ENCODE assay signal across 21 mouse cellular contexts in the genomic region with DNA sequence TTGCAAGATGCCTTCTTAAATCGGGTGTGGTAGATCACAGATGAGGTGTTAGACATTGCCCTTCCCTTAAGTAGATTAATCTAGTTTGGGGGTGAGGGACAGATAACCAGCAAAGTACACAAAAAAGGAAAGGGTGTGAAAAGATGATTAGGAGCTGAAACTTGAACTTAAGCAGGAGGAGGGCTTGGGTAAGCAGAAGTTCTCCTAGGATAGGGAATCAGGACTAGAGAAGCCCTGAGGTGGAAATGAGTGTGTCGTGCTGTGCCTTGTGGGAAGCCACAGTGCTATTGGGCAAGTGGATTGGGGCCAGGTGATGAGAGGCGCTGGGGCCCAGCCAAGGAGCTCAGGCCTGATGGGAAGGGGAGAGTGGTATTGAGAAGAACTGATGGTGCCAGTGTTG. TPM values are rescaled to one million over a fixed set of nuclear protein-coding genes. Genes with fewer than 3 reads are reported as not detected.
DNase-seq lines count a peak whose midpoint lies in the region; ATAC-seq and TF ChIP-seq lines count a peak whose summit lies in the region.
"Had no signal": no experiment of that assay in that cellular context is flagged by ENCODE, and none has a peak within 500 bp of the region (broad histone marks: within the 10 kb centered on the region; RNA-seq: fewer than 3 reads in every experiment).

No protein-coding gene starts in this region.

- peak; percentile 88 for ATAC-seq in liver, postnatal 0 days
- ATAC-seq in activated CD4-positive, CD25-positive, alpha-beta regulatory T cell, adult 4 months, result no peak
- ATAC-seq: forebrain, postnatal 0 days; hindbrain, embryonic 16.5 days; intestine, embryonic 16.5 days; midbrain, embryonic 15.5 days had no signal

- H3K4me1 ChIP-seq in MEL (ENCODE audit: control insufficient read depth in 1 of 2, insufficient read depth in 2 of 2, low read length in 2 of 2), result peaks cover 15 to 32% of the 10 kb centered on the region in 2 experiments
- H3K4me1 ChIP-seq in liver, postnatal 0 days (ENCODE audit: insufficient read depth), result peaks cover 36% of the 10 kb centered on the region
- H3K4me1 ChIP-seq: limb, embryonic 12.5 days; midbrain, embryonic 15.5 days; neural tube, embryonic 15.5 days had no signal

- peak; percentile 91 to 97 for TF ChIP-seq EP300 in MEL (IDR thresholded peaks at IDR 0.05; ENCODE audit: low read depth in 1 of 2, low read length in 2 of 2)
- peak; percentile 95 for TF ChIP-seq EP300 in liver, postnatal 0 days (IDR thresholded peaks at IDR 0.05; ENCODE audit: low read depth)

- intact Hi-C loops in left cerebral cortex, postnatal 25 days (cut with DNase I), result no loop called here

- H3K9ac ChIP-seq in MEL (ENCODE audit: control insufficient read depth, low read depth, low read length, poor library complexity, severe bottlenecking), result no peak overlapping the region
- H3K9ac ChIP-seq in liver, postnatal 0 days (replicated peaks), result peak overlapping the region; percentile 22; the same call in 1 of the 2 replicates
- H3K9ac ChIP-seq: embryonic facial prominence, embryonic 13.5 days; forebrain, postnatal 0 days; limb, embryonic 12.5 days; lung, embryonic 14.5 days; midbrain, embryonic 15.5 days; neural tube, embryonic 15.5 days had no signal

- no peaks in the 10 kb centered on the region for H3K27me3 ChIP-seq in MEL (ENCODE audit: control insufficient read depth in 1 of 2, insufficient read depth in 2 of 2, low read length in 2 of 2)
- no peaks in the 10 kb centered on the region for H3K27me3 ChIP-seq in liver, postnatal 0 days (ENCODE audit: insufficient read depth, low read length)
- H3K27me3 ChIP-seq: embryonic facial prominence, embryonic 13.5 days; limb, embryonic 12.5 days; midbrain, embryonic 15.5 days; neural tube, embryonic 15.5 days had no signal

- no peak for TF ChIP-seq POLR2A in MEL (IDR thresholded peaks at IDR 0.05; ENCODE audit: control insufficient read depth in 1 of 2, insufficient read depth in 1 of 2, low read depth in 1 of 2, low read length in 2 of 2, poor library complexity in 1 of 2)

- DNase-seq in 416B (ENCODE audit: low read depth) (peak; percentile 21), MEL (ENCODE audit: low read depth, low spot score) (peak; percentile 90), liver (peak; percentile 55)
- DNase-seq in liver, postnatal 0 days, result peak; percentile 46
- DNase-seq in left cerebral cortex, postnatal 25 days (ENCODE audit: low spot score in 2 of 2), result no peak
- DNase-seq in kidney, postnatal 36 days, result no peak
- DNase-seq: adrenal gland, postnatal 25 days; cerebellum, adult 11-12 months; forebrain, postnatal 0 days; gastrocnemius, postnatal 36 days; lung, embryonic 14.5 days; right cerebral cortex, postnatal 25 days had no signal

- H3K79me2 ChIP-seq in MEL (ENCODE audit: control insufficient read depth, insufficient read depth, low read length, poor library complexity), result no peaks in the 10 kb centered on the region

- no peak overlapping the region for H3K4me3 ChIP-seq in MEL (ENCODE audit: control insufficient read depth in 1 of 2, insufficient read depth in 1 of 2, low read depth in 2 of 2, low read length in 2 of 2)
- no peak overlapping the region for H3K4me3 ChIP-seq in liver, postnatal 0 days (ENCODE audit: low read depth, low read length)
- H3K4me3 ChIP-seq: embryonic facial prominence, embryonic 13.5 days; limb, embryonic 12.5 days; midbrain, embryonic 15.5 days; neural tube, embryonic 15.5 days had no signal

- no peak for TF ChIP-seq RAD21 in MEL (IDR thresholded peaks at IDR 0.05; ENCODE audit: low read depth, low read length)

- WGBS in liver, postnatal 0 days (ENCODE audit: insufficient replicate concordance), result 42% methylated on average over 3 of the region's 3 CpGs

- no peak for TF ChIP-seq CTCF in MEL (IDR thresholded peaks at IDR 0.05 in 2 of 3, conservative IDR thresholded peaks at IDR 0.05 in 1 of 3; ENCODE audit: control insufficient read depth in 1 of 3, insufficient read depth in 1 of 3, low read depth in 2 of 3, low read length in 3 of 3, poor library complexity in 1 of 3, severe bottlenecking in 1 of 3)
- TF ChIP-seq CTCF in liver, postnatal 0 days (IDR thresholded peaks at IDR 0.05; ENCODE audit: low read depth), result no peak

- peak overlapping the region; percentile 74 for H3K27ac ChIP-seq in MEL (ENCODE audit: control insufficient read depth, low read depth, low read length)
- peak overlapping the region; percentile 49; the same call in 1 of the 2 replicates for H3K27ac ChIP-seq in liver, postnatal 0 days (ENCODE audit: low read depth)
- H3K27ac ChIP-seq: embryonic facial prominence, embryonic 13.5 days; kidney, postnatal 0 days; limb, embryonic 12.5 days; macrophage; midbrain, embryonic 15.5 days; neural tube, embryonic 15.5 days had no signal

- H3K4me2 ChIP-seq in liver, postnatal 0 days (ENCODE audit: low read depth, low read length), result peak overlapping the region; percentile 10; the same call in 1 of the 2 replicates
- H3K4me2 ChIP-seq: embryonic facial prominence, embryonic 13.5 days; limb, embryonic 12.5 days; lung, embryonic 14.5 days; midbrain, embryonic 15.5 days; neural tube, embryonic 15.5 days had no signal

- H3K36me3 ChIP-seq in MEL (ENCODE audit: control insufficient read depth in 1 of 2, insufficient read depth in 2 of 2, low read length in 2 of 2), result peaks cover 0 to 23% of the 10 kb centered on the region in 2 experiments; a peak in 2 of 4 replicates
- no peaks in the 10 kb centered on the region for H3K36me3 ChIP-seq in liver, postnatal 0 days (replicated peaks; ENCODE audit: insufficient read depth, low read length)
- H3K36me3 ChIP-seq: embryonic facial prominence, embryonic 13.5 days; limb, embryonic 12.5 days; midbrain, embryonic 15.5 days; neural tube, embryonic 15.5 days had no signal

- H3K9me3 ChIP-seq in MEL (replicated peaks; ENCODE audit: insufficient read depth, low read length), result no peaks in the 10 kb centered on the region
- no peaks in the 10 kb centered on the region for H3K9me3 ChIP-seq in liver, postnatal 0 days (ENCODE audit: low read length)
- H3K9me3 ChIP-seq: embryonic facial prominence, embryonic 13.5 days; limb, embryonic 12.5 days; midbrain, embryonic 15.5 days; neural tube, embryonic 15.5 days had no signal

TF ChIP-seq in MEL, 35 proteins besides CTCF, POLR2A, EP300 and RAD21:
- TF ChIP-seq KAT2A (conservative IDR thresholded peaks at IDR 0.05; ENCODE audit: low read depth, low read length) (no peak), JUND (IDR thresholded peaks at IDR 0.05; ENCODE audit: low read depth, low read length) (no peak), TBP (IDR thresholded peaks at IDR 0.05; ENCODE audit: low read depth, low read length) (no peak), GABPA (IDR thresholded peaks at IDR 0.05; ENCODE audit: low read depth, low read length) (no peak), RCOR1 (IDR thresholded peaks at IDR 0.05; ENCODE audit: low read depth, low read length) (peak; percentile 94), MAZ (IDR thresholded peaks at IDR 0.05; ENCODE audit: low read depth, low read length) (no peak), ETS1 (IDR thresholded peaks at IDR 0.05; ENCODE audit: low read depth, low read length) (peak; percentile 90), UBTF (IDR thresholded peaks at IDR 0.05; ENCODE audit: borderline replicate concordance, insufficient read depth, low read depth, low read length) (no peak), GATA1 (IDR thresholded peaks at IDR 0.05; ENCODE audit: low read depth, low read length) (peak; percentile 96), E2F4 (IDR thresholded peaks at IDR 0.05; ENCODE audit: borderline replicate concordance, low read depth, low read length) (no peak), USF1 (IDR thresholded peaks at IDR 0.05; ENCODE audit: low read depth, low read length) (0 out of 2 replicates have a peak, but pooled peaks have one; percentile 13), SIN3A (IDR thresholded peaks at IDR 0.05; ENCODE audit: low read length) (peak; percentile 45; the same call in 1 of the 2 replicates), TCF12 (IDR thresholded peaks at IDR 0.05; ENCODE audit: low read depth, low read length) (peak; percentile 97), MYC (IDR thresholded peaks at IDR 0.05; ENCODE audit: low read depth, low read length) (no peak), MXI1 (IDR thresholded peaks at IDR 0.05; ENCODE audit: low read depth, low read length) (no peak), HCFC1 (IDR thresholded peaks at IDR 0.05; ENCODE audit: low read depth, low read length) (no peak), MAX (IDR thresholded peaks at IDR 0.05; ENCODE audit: low read length) (no peak), POLR2AphosphoS5 (IDR thresholded peaks at IDR 0.05; ENCODE audit: borderline replicate concordance, low read depth, low read length) (no peak), TAL1 (IDR thresholded peaks at IDR 0.05; ENCODE audit: low read length) (peak; percentile 89), ZNF384 (IDR thresholded peaks at IDR 0.05; ENCODE audit: low read depth, low read length) (no peak), SMC3 (IDR thresholded peaks at IDR 0.05; ENCODE audit: low read depth, low read length) (no peak), ZKSCAN1 (IDR thresholded peaks at IDR 0.05; ENCODE audit: low read depth, low read length) (no peak), NRF1 (IDR thresholded peaks at IDR 0.05; ENCODE audit: insufficient read depth, low read depth, low read length, poor library complexity, severe bottlenecking) (no peak), CHD2 (IDR thresholded peaks at IDR 0.05; ENCODE audit: low read length) (no peak), USF2 (IDR thresholded peaks at IDR 0.05; ENCODE audit: borderline replicate concordance in 1 of 2, insufficient read depth in 1 of 2, low read depth in 1 of 2, low read length in 2 of 2) (no peak), MYB (IDR thresholded peaks at IDR 0.05; ENCODE audit: low read depth, low read length) (no peak), CHD1 (IDR thresholded peaks at IDR 0.05; ENCODE audit: low read depth, low read length) (no peak)

RNA-seq across cellular contexts. Expression of a gene that starts 36.0 kb away (rescaled TPM):
- total RNA-seq in MEL (2012; rRNA removed), result 5.8 and 6.7 TPM in 2 replicates
- 1 to 10 TPM in 1 of 2 experiments, not detected in 1; 8.3 TPM for polyA plus RNA-seq in MEL (2012; ENCODE audit: insufficient read depth in 1 of 2, insufficient read length in 2 of 2, low read depth in 1 of 2, low replicate concordance in 2 of 2, missing spikeins in 1 of 2)
- 21.6 and 23.4 TPM in 2 replicates for polyA plus RNA-seq in liver, postnatal 0 days (2015; fragmentation: Nextera tagmentation; extraction: Ambion mirVana)
- polyA plus RNA-seq in activated CD4-positive, CD25-positive, alpha-beta regulatory T cell, adult 4 months (2017; shearing (Covaris generic)), result 1 to 10 TPM in 1 of 2 experiments, under 1 TPM in 1; 0.82 to 2.6 TPM
- total RNA-seq in left cerebral cortex, postnatal 25 days (2021), result 1 to 10 TPM; 2.8 to 3.1 TPM

Comparison
In these comparisons a context has a peak if more than half of its experiments do, and no peak if none do; other contexts are left out.
1. DNase-seq: peak in 416B (single experiment), MEL (single experiment), liver (single experiment) and liver, postnatal 0 days (single experiment); none in left cerebral cortex, postnatal 25 days (0 of 2) and kidney, postnatal 36 days (0 of 2).